Mouse (Mus musculus) neutrophil, adult 5-6 weeks (primary cell): Measurements from ENCODE around the gene Ocrl. TPM values are rescaled to one million over a fixed set of nuclear protein-coding genes. Genes with fewer than 3 reads are reported as not detected.

Experiments
- ATAC-seq: fragments of 151-379, 151-347 bp; 2 replicates; pipeline ENCODE4 v1.8.0; 2017; ENCODE audit warnings: mild to moderate bottlenecking, moderate TSS enrichment; ENCODE audit not compliant: insufficient number of reproducible peaks, poor library complexity, low FRiP score, severe bottlenecking; ENCODE audit errors: extremely low read depth
- total RNA-seq: library from RNA; stranded (forward); fragments of 200-1000 nt; gene quantifications from 2 replicates; pipeline ENCODE4 v1.2.3, GENCODE M21; 2017

Gene Ocrl
- total RNA-seq, 1 experiment from 2014 or later = 3.8 TPM

- no peak for ATAC-seq
Observed at GRCm38 (mm10) chrX:47971366-47972128, 59.4 kb downstream of the Ocrl start.

- ATAC-seq = peak; percentile 60
Observed at GRCm38 (mm10) chrX:47976551-47976950, 64.4 kb downstream of the Ocrl start.

- no peak for ATAC-seq
Observed at GRCm38 (mm10) chrX:47977078-47977477, 64.9 kb downstream of the Ocrl start.

- no peak for ATAC-seq
Observed at GRCm38 (mm10) chrX:47985000-47985619, 72.9 kb downstream of the Ocrl start.

DNA sequence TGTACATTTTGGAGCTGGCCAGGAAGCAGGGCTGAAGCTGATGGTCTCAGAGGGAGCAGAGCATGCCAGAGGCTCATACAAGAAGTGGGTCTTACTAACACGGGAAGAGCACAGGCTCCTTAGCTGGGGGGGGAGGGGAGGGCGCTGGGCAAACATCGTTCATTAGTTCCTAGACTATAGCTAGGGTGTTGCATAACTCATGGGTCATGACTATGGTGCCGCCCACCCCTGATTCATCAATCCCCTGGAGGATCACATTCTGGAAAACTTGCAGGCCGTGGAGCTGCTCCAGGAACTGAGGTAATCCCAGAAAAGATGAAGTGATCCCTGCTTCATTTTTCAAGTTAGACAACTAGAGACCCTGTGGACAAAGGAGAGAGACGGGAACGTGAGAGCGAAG lies 75.8 kb downstream of the Ocrl start:
- ATAC-seq = no peak

GRCm38 (mm10) chrX:47992606-47993005 lies 80.4 kb downstream of the Ocrl start:
- ATAC-seq = peak; percentile 78; the same call in 1 of the 2 replicates

GRCm38 (mm10) chrX:47998412-47998811 lies 86.2 kb downstream of the Ocrl start:
- ATAC-seq = no peak

GRCm38 (mm10) chrX:48001151-48001550 lies 89.0 kb downstream of the Ocrl start:
- no peak for ATAC-seq

DNA sequence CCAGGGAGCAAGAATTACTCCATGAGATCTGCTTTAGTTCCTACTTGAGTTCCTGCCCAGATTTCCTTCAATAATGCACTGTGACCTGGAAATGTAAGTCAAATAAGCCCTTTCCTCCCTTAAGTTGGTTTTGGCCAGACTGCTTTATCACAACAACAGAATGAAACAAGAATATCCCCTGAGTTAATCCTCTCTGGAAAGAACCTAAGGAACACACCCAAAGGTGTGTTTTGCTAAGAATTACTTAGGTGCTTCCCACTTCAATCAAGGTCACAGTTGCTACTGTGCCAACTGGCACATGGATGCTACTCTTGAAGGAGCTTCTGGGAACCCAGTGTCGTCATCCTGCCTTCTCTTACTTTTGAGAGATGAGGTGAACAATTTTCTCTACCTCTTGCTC lies 92.6 kb downstream of the Ocrl start:
- ATAC-seq = no peak

- ATAC-seq = no peak
Observed at GRCm38 (mm10) chrX:48006062-48006461, 93.9 kb downstream of the Ocrl start.

- ATAC-seq = no peak
Observed at GRCm38 (mm10) chrX:48011656-48012055, 99.5 kb downstream of the Ocrl start.

Other genes with a start within 250 kb of the Ocrl start
- gene Smarca1, start 19.4 kb upstream of the Ocrl start, total RNA-seq = not detected in 2 replicates
- 1.3 and 1.5 TPM in 2 replicates for gene Apln, start 122.5 kb downstream of the Ocrl start, total RNA-seq
- 0.12 and 0.25 TPM in 2 replicates for gene Xpnpep2, start 196.3 kb downstream of the Ocrl start, total RNA-seq
- gene Sash3, start 234.0 kb downstream of the Ocrl start, total RNA-seq = 217 and 224 TPM in 2 replicates